Mouse (Mus musculus): ENCODE measurements around the gene Emx1.

GRCm38 (mm10) chr6:85179569-85179968 is 7.7 kb upstream of the Emx1 start:
- no peak for TF ChIP-seq POLR2A (IDR thresholded peaks at IDR 0.05; ENCODE audit: borderline replicate concordance, extremely low read depth, low read depth, low read length)
- TF ChIP-seq CTCF (IDR thresholded peaks at IDR 0.05; ENCODE audit: insufficient read depth, low read length): no peak
